Mouse (Mus musculus) MEL (cell line): Measurements from ENCODE around the gene Ano6.

ENCODE experiments used
- CTCF ChIP-seq, 3 experiments: IDR thresholded peaks in 2 of 3; conservative IDR thresholded peaks in 1 of 3; 2 replicates each; pipeline ENCODE4 v1.5.1; 2011 to 2012; ENCODE audit warnings: low read length in 3 of 3, low read depth in 2 of 3, mild to moderate bottlenecking in 2 of 3, improper control_type of control experiment in 1 of 3, inconsistent platforms in 1 of 3, mixed read lengths in 1 of 3, moderate library complexity in 1 of 3; ENCODE audit not compliant: control insufficient read depth in 1 of 3, insufficient read depth in 1 of 3, poor library complexity in 1 of 3, severe bottlenecking in 1 of 3
- ELF1 ChIP-seq: IDR thresholded peaks from 2 replicates; pipeline ENCODE4 v1.6.1; 2014; ENCODE audit warnings: low read depth, mild to moderate bottlenecking, inconsistent platforms, low read length, improper control_type of control experiment, moderate library complexity
- MAFK ChIP-seq: IDR thresholded peaks from 2 replicates; pipeline ENCODE4 v1.6.1; 2011; ENCODE audit warnings: low read depth, mild to moderate bottlenecking, low read length, improper control_type of control experiment, borderline replicate concordance
- MAX ChIP-seq: IDR thresholded peaks from 2 replicates; pipeline ENCODE4 v1.6.1; 2011; ENCODE audit warnings: low read length, improper control_type of control experiment
- RCOR1 ChIP-seq: IDR thresholded peaks from 2 replicates; pipeline ENCODE4 v1.6.1; 2012; ENCODE audit warnings: low read depth, mild to moderate bottlenecking, inconsistent platforms, low read length, improper control_type of control experiment
- TCF12 ChIP-seq: IDR thresholded peaks from 2 replicates; pipeline ENCODE4 v1.6.1; 2014; ENCODE audit warnings: low read depth, mild to moderate bottlenecking, inconsistent platforms, low read length, improper control_type of control experiment, moderate library complexity
- USF2 ChIP-seq, 2 experiments: IDR thresholded peaks; 2 replicates each; pipeline ENCODE4 v1.6.1; 2011 to 2012; ENCODE audit warnings: improper control_type of control experiment in 2 of 2, low read length in 2 of 2, borderline replicate concordance in 1 of 2, inconsistent platforms in 1 of 2, low read depth in 1 of 2, mild to moderate bottlenecking in 1 of 2; ENCODE audit not compliant: insufficient read depth in 1 of 2

GRCm38 (mm10) chr15:95892171-95892570 is 101.5 kb downstream of the Ano6 start:
- TF ChIP-seq RCOR1 (no peak), CTCF (IDR thresholded peaks at IDR 0.05 in 2 of 3, conservative IDR thresholded peaks at IDR 0.05 in 1 of 3; ENCODE audit: control insufficient read depth in 1 of 3, insufficient read depth in 1 of 3, low read depth in 2 of 3, low read length in 3 of 3, poor library complexity in 1 of 3, severe bottlenecking in 1 of 3) (no peak), TCF12 (no peak), ELF1 (no peak), MAFK (no peak), MAX (no peak), USF2 (IDR thresholded peaks at IDR 0.05; ENCODE audit: borderline replicate concordance in 1 of 2, insufficient read depth in 1 of 2, low read depth in 1 of 2, low read length in 2 of 2) (no peak)
